Mouse (Mus musculus) hindbrain, embryonic 13.5 days (tissue): ENCODE results near the gene Gpr119. TPM values are rescaled to one million over a fixed set of nuclear protein-coding genes. Genes with fewer than 3 reads are reported as not detected.

ENCODE experiments used
- ATAC-seq: fragments of 200-750 bp; cut with Nextera tagmentation; 2 replicates; pipeline ENCODE4 v1.8.0; 2017; ENCODE audit warnings: moderate TSS enrichment; ENCODE audit not compliant: low FRiP score
- H3K27ac ChIP-seq: fragments of 300-500 bp; sonication (generic); 2 replicates; pipeline ENCODE4 v1.5.1; 2015; ENCODE audit warnings: inconsistent platforms, mild to moderate bottlenecking, moderate library complexity
- H3K27me3 ChIP-seq: fragments of 300-500 bp; sonication (generic); 2 replicates; pipeline ENCODE4 v1.6.1; 2015; ENCODE audit warnings: mild to moderate bottlenecking, inconsistent platforms
- H3K36me3 ChIP-seq: fragments of 300-500 bp; sonication (generic); 2 replicates; pipeline ENCODE4 v1.6.1; 2015; ENCODE audit warnings: mild to moderate bottlenecking, inconsistent platforms
- H3K4me1 ChIP-seq: fragments of 300-500 bp; sonication (generic); replicated peaks from 2 replicates; pipeline ENCODE4 v1.6.1; 2015; ENCODE audit warnings: inconsistent platforms
- H3K4me2 ChIP-seq: fragments of 300-500 bp; sonication (generic); 2 replicates; pipeline ENCODE4 v1.6.1; 2015; ENCODE audit warnings: inconsistent platforms, mild to moderate bottlenecking, moderate library complexity
- H3K4me3 ChIP-seq: fragments of 300-500 bp; sonication (generic); 2 replicates; pipeline ENCODE4 v1.5.1; 2015; ENCODE audit warnings: mild to moderate bottlenecking, inconsistent platforms
- H3K9ac ChIP-seq: fragments of 300-500 bp; sonication (generic); 2 replicates; pipeline ENCODE4 v1.6.1; 2015; ENCODE audit warnings: mild to moderate bottlenecking, inconsistent platforms
- H3K9me3 ChIP-seq: fragments of 300-500 bp; sonication (generic); 2 replicates; pipeline ENCODE4 v1.6.1; 2016; ENCODE audit warnings: inconsistent platforms
- WGBS: fragments of 180-500 bp; shearing (Covaris S2); methylation state at CpG from one replicate; pipeline ENCODE4 v1.1.7; 2015; 5-methylcytosine and 5-hydroxymethylcytosine counted together
- polyA plus RNA-seq: library from polyadenylated mRNA; unstranded; fragments of >200 nt; fragmentation: Nextera tagmentation; extraction: Ambion mirVana; gene quantifications from 2 replicates; pipeline ENCODE4 v1.2.1, GENCODE M21; 2015

Gpr119 gene
- polyA plus RNA-seq, result 0.14 TPM in 1 of 2 replicates, not detected in the other

- Histone ChIP-seq H3K4me2 (no peak within 1 kb of the TSS), H3K4me1 (no peaks in the 10 kb centered on the region), H3K9me3 (no peaks in the 10 kb centered on the region), H3K4me3 (no peak within 1 kb of the TSS), H3K27ac (no peak within 1 kb of the TSS), H3K9ac (no peak within 1 kb of the TSS), H3K36me3 (no peaks in the 10 kb centered on the region), H3K27me3 (no peaks in the 10 kb centered on the region)
- no peak; the same call in 1 of the 2 replicates for ATAC-seq
- WGBS, result 67% methylated on average over 4 of the region's 4 CpGs
These were observed at the start of gene Gpr119 for GRCm38 (mm10) chrX:48674171-48674570. Gpr119 (minus strand) TSS chrX:48674478.

DNA sequence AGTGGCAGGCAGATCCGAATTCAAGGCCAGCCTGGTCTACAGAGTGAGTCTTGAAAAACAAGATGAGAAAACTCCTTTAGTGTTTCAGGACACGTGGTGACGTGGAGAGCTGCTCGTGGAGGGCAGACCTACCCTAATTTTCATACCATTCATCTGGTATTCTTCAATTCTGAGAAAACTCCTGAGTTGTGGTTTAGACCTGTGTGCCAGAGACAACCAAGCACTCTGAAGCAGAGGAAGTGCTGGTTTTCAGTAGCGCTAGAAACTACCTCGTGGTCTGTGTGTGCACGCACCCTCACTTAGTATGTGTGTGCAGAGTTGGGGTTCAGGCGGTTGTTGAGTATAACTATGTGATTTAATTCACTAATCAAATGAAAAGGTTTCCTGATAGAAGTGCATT is 38.6 kb upstream of the Gpr119 start:
- no peaks in the 10 kb centered on the region for H3K9me3 ChIP-seq
- no peak for ATAC-seq
- H3K27me3 ChIP-seq, result no peaks in the 10 kb centered on the region
- H3K4me1 ChIP-seq, result no peaks in the 10 kb centered on the region
- no peak overlapping the region for H3K27ac ChIP-seq
- no peak overlapping the region for H3K4me3 ChIP-seq
- 92% methylated on average over 8 of the region's 8 CpGs for WGBS
- no peak overlapping the region for H3K9ac ChIP-seq
- peaks cover 6% of the 10 kb centered on the region for H3K36me3 ChIP-seq
- H3K4me2 ChIP-seq, result no peak overlapping the region

GRCm38 (mm10) chrX:48709701-48710100 is 35.4 kb upstream of the Gpr119 start:
- no peaks in the 10 kb centered on the region for H3K4me1 ChIP-seq
- no peak overlapping the region for H3K4me3 ChIP-seq
- ATAC-seq, result no peak
- H3K9ac ChIP-seq, result no peak overlapping the region
- WGBS, result 88% methylated on average over 10 of the region's 10 CpGs
- no peaks in the 10 kb centered on the region for H3K9me3 ChIP-seq
- H3K36me3 ChIP-seq, result peaks cover 8% of the 10 kb centered on the region
- H3K4me2 ChIP-seq, result no peak overlapping the region
- H3K27me3 ChIP-seq, result no peaks in the 10 kb centered on the region
- no peak overlapping the region for H3K27ac ChIP-seq

- Histone ChIP-seq H3K36me3 (peaks cover 8% of the 10 kb centered on the region; the same call in 1 of the 2 replicates), H3K27ac (no peak within 1 kb of the TSS), H3K4me1 (peaks cover 7% of the 10 kb centered on the region), H3K9ac (peak within 1 kb of the TSS; percentile 66), H3K27me3 (no peaks in the 10 kb centered on the region), H3K4me2 (peak within 1 kb of the TSS; percentile 58), H3K9me3 (no peaks in the 10 kb centered on the region), H3K4me3 (peak within 1 kb of the TSS; percentile 55)
- 14% methylated on average over 38 of the region's 42 CpGs for WGBS
- peak; percentile 98 for ATAC-seq
These were observed 20.6 kb upstream of the Gpr119 start, which contains the start of gene Rbmx2 for GRCm38 (mm10) chrX:48694864-48695371. Rbmx2 (plus strand) TSS chrX:48695004.

DNA sequence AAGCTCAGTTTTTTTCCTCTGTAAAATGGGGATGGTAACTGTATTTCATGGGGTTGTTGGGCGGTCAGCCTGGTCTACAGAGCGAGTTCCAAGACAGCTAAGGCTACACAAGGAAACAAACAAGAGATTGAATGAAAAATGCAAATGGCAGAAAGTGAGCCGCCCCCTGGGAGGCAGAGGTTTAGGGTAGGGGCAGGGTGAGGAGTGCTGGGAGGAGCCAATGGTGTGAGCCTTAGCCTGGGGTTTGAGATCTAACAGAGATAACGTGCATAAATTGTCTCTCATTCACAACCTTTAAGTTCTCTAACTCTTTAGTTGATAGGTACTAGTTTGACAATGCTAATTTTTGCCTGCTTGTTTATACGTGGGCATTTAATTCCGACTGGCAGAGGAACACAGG is 20.2 kb upstream of the Gpr119 start:
- Histone ChIP-seq H3K27ac (no peak overlapping the region), H3K27me3 (no peaks in the 10 kb centered on the region), H3K4me2 (peak overlapping the region; percentile 53), H3K4me3 (peak overlapping the region; percentile 55), H3K36me3 (peaks cover 8% of the 10 kb centered on the region; the same call in 1 of the 2 replicates), H3K9me3 (no peaks in the 10 kb centered on the region), H3K9ac (no peak overlapping the region), H3K4me1 (peaks cover 7% of the 10 kb centered on the region)
- WGBS, result 10% methylated on average over 6 of the region's 6 CpGs
- ATAC-seq, result peak; percentile 91

GRCm38 (mm10) chrX:48683857-48684256 is 9.6 kb upstream of the Gpr119 start:
- Histone ChIP-seq H3K9me3 (no peaks in the 10 kb centered on the region), H3K27me3 (no peaks in the 10 kb centered on the region), H3K4me2 (no peak overlapping the region), H3K27ac (no peak overlapping the region), H3K9ac (no peak overlapping the region), H3K36me3 (no peaks in the 10 kb centered on the region), H3K4me1 (no peaks in the 10 kb centered on the region), H3K4me3 (no peak overlapping the region)
- no peak for ATAC-seq
- 80% methylated on average over 5 of the region's 5 CpGs for WGBS

DNA sequence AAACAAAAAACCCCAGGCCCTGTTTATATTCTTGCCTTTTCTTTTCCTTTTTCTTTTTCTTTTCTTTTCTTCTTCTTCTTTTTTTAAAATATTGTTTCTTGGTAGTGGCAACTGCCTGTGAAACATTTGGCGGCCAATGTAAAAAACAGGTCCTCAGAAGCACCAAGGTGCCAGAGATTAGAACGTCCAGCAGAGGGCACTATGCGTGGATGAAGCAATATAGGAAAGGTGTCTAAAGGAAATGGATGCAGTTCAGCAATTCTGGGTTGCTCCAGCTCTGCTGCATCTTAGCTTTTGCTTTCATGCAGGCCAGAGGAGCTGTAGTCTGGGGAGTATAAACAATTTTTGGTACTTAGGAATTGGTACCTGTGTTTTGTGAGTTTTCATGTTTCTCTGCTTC is 9.2 kb upstream of the Gpr119 start:
- Histone ChIP-seq H3K4me3 (no peak overlapping the region), H3K4me1 (no peaks in the 10 kb centered on the region), H3K9me3 (no peaks in the 10 kb centered on the region), H3K27ac (no peak overlapping the region), H3K9ac (no peak overlapping the region), H3K36me3 (no peaks in the 10 kb centered on the region), H3K27me3 (no peaks in the 10 kb centered on the region), H3K4me2 (no peak overlapping the region)
- WGBS, result 19% methylated on average over 3 of the region's 3 CpGs
- no peak for ATAC-seq

GRCm38 (mm10) chrX:48671714-48672113 is 2.6 kb downstream of the Gpr119 start:
- Histone ChIP-seq H3K9ac (no peak overlapping the region), H3K27me3 (no peaks in the 10 kb centered on the region), H3K27ac (no peak overlapping the region), H3K9me3 (no peaks in the 10 kb centered on the region), H3K36me3 (no peaks in the 10 kb centered on the region), H3K4me1 (no peaks in the 10 kb centered on the region), H3K4me3 (no peak overlapping the region), H3K4me2 (no peak overlapping the region)
- no peak for ATAC-seq
- WGBS, result 77% methylated on average over 3 of the region's 3 CpGs

DNA sequence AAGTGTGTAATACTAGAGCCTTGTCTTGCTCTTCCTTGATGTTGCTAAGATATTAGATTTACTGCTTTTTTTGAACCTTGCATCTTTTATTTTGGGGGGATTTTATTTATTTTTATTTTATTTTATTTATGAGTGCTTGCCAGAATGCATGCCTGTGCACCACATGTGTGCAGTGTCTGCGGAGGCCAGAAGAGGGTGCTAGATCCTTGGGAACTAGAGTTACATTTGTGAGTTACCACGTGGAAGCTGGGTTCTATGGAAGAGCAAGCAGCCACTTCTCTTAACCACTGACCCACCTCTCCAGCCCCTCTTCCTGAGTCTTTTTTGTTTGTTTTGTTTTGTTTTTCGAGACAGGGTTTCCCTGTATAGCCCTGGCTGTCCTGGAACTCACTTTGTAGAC is 4.7 kb downstream of the Gpr119 start:
- no peak for ATAC-seq
- no peak overlapping the region for H3K9ac ChIP-seq
- no peaks in the 10 kb centered on the region for H3K36me3 ChIP-seq
- no peak overlapping the region for H3K4me3 ChIP-seq
- no peaks in the 10 kb centered on the region for H3K4me1 ChIP-seq
- no peaks in the 10 kb centered on the region for H3K27me3 ChIP-seq
- no peak overlapping the region for H3K27ac ChIP-seq
- H3K9me3 ChIP-seq, result no peaks in the 10 kb centered on the region
- WGBS, result 67% methylated on average over 3 of the region's 3 CpGs
- H3K4me2 ChIP-seq, result no peak overlapping the region

- H3K27ac ChIP-seq, result no peak overlapping the region
- no peaks in the 10 kb centered on the region for H3K9me3 ChIP-seq
- peak; percentile 46; the same call in 1 of the 2 replicates for ATAC-seq
- H3K4me3 ChIP-seq, result no peak overlapping the region
- H3K27me3 ChIP-seq, result no peaks in the 10 kb centered on the region
- peaks cover 3% of the 10 kb centered on the region; the same call in 1 of the 2 replicates for H3K36me3 ChIP-seq
- 40% methylated on average over 6 of the region's 6 CpGs for WGBS
- H3K4me1 ChIP-seq, result no peaks in the 10 kb centered on the region
- no peak overlapping the region for H3K9ac ChIP-seq
- no peak overlapping the region for H3K4me2 ChIP-seq
These were observed 7.5 kb downstream of the Gpr119 start for GRCm38 (mm10) chrX:48666807-48667206.

GRCm38 (mm10) chrX:48644122-48644521 is 30.2 kb downstream of the Gpr119 start:
- Histone ChIP-seq H3K27ac (no peak overlapping the region), H3K4me2 (no peak overlapping the region), H3K9ac (no peak overlapping the region), H3K9me3 (no peaks in the 10 kb centered on the region), H3K4me1 (no peaks in the 10 kb centered on the region), H3K27me3 (no peaks in the 10 kb centered on the region), H3K36me3 (peaks cover 8% of the 10 kb centered on the region; the same call in 1 of the 2 replicates), H3K4me3 (no peak overlapping the region)
- WGBS, result 91% methylated on average over 2 of the region's 2 CpGs
- no peak for ATAC-seq

- H3K27me3 ChIP-seq, result no peaks in the 10 kb centered on the region
- H3K4me3 ChIP-seq, result no peak overlapping the region
- H3K36me3 ChIP-seq, result peaks cover 6% of the 10 kb centered on the region
- 63% methylated on average over 2 of the region's 2 CpGs for WGBS
- no peak overlapping the region for H3K9ac ChIP-seq
- ATAC-seq, result no peak
- H3K9me3 ChIP-seq, result no peaks in the 10 kb centered on the region
- no peaks in the 10 kb centered on the region for H3K4me1 ChIP-seq
- H3K4me2 ChIP-seq, result no peak overlapping the region
- H3K27ac ChIP-seq, result no peak overlapping the region
These were observed 37.2 kb downstream of the Gpr119 start for GRCm38 (mm10) chrX:48637032-48637431.

- 0 out of 2 replicates have a peak, but pooled peaks have one; percentile 21 for ATAC-seq
- WGBS, result 13% methylated on average over 9 of the region's 9 CpGs
These were observed 50.2 kb downstream of the Gpr119 start for GRCm38 (mm10) chrX:48624054-48624420.

More at GRCm38 (mm10) chrX:48624054-48624420, 50.2 kb downstream of the Gpr119 start:
- H3K4me1 ChIP-seq, result peaks cover 3% of the 10 kb centered on the region; the same call in 1 of the 2 replicates
- no peaks in the 10 kb centered on the region for H3K36me3 ChIP-seq
- H3K9me3 ChIP-seq, result no peaks in the 10 kb centered on the region
- no peaks in the 10 kb centered on the region for H3K27me3 ChIP-seq
- peak overlapping the region; percentile 81 for H3K27ac ChIP-seq
- peak overlapping the region; percentile 57 for H3K4me2 ChIP-seq
- H3K9ac ChIP-seq, result peak overlapping the region; percentile 66
- peak overlapping the region; percentile 48 for H3K4me3 ChIP-seq
